Mouse (Mus musculus): ENCODE results near the gene Grhl1. TPM values are rescaled to one million over a fixed set of nuclear protein-coding genes. Genes with fewer than 3 reads are reported as not detected.
"Not testable (repeated sequence)": the region's sequence is repeated elsewhere in the genome, so short reads cannot be mapped to it uniquely, and the experiment has no call there.

The Grhl1 gene
- total and polyA plus RNA-seq, 2 experiments from 2014 or later: 0.55 to 0.88 TPM

GRCm38 (mm10) chr12:24632404-24632803 lies 60.3 kb downstream of the Grhl1 start:
- 69% methylated on average over 4 of the region's 4 CpGs for WGBS
- peaks cover 21% of the 10 kb centered on the region for H3K4me1 ChIP-seq (ENCODE audit: control insufficient read depth, insufficient read depth)
- ATAC-seq (ENCODE audit: insufficient read depth, low read depth) (no peak), DNase-seq (ENCODE audit: low spot score) (no peak)
- H3K27ac ChIP-seq (ENCODE audit: low read depth): no peak overlapping the region
- no peak overlapping the region for H3K9ac ChIP-seq (replicated peaks; ENCODE audit: low read depth, low read length)
- TF ChIP-seq CTCF (IDR thresholded peaks at IDR 0.05; ENCODE audit: low read depth) (no peak), EP300 (IDR thresholded peaks at IDR 0.05; ENCODE audit: low read depth) (no peak)
- H3K36me3 ChIP-seq (replicated peaks; ENCODE audit: control insufficient read depth, insufficient read depth, low read length): no peaks in the 10 kb centered on the region
- H3K27me3 ChIP-seq (ENCODE audit: control insufficient read depth, insufficient read depth, low read length): no peaks in the 10 kb centered on the region
- no peaks in the 10 kb centered on the region for H3K9me3 ChIP-seq (replicated peaks; ENCODE audit: control insufficient read depth, low read length)
- H3K4me2 ChIP-seq (ENCODE audit: low read depth, low read length): no peak overlapping the region
- no peak overlapping the region for H3K4me3 ChIP-seq (ENCODE audit: low read depth, low read length)

GRCm38 (mm10) chr12:24633753-24634191 lies 61.7 kb downstream of the Grhl1 start:
- Histone ChIP-seq H3K9ac (replicated peaks; ENCODE audit: low read depth, low read length) (no peak overlapping the region), H3K4me1 (ENCODE audit: control insufficient read depth, insufficient read depth) (peaks cover 19% of the 10 kb centered on the region), H3K36me3 (replicated peaks; ENCODE audit: control insufficient read depth, insufficient read depth, low read length) (no peaks in the 10 kb centered on the region), H3K4me3 (ENCODE audit: low read depth, low read length) (no peak overlapping the region), H3K9me3 (replicated peaks; ENCODE audit: control insufficient read depth, low read length) (no peaks in the 10 kb centered on the region), H3K27me3 (ENCODE audit: control insufficient read depth, insufficient read depth, low read length) (no peaks in the 10 kb centered on the region), H3K4me2 (ENCODE audit: low read depth, low read length) (no peak overlapping the region), H3K27ac (ENCODE audit: low read depth) (peak overlapping the region; percentile 76)
- ATAC-seq (ENCODE audit: insufficient read depth, low read depth): peak; percentile 32; the same call in 1 of the 2 replicates
- DNase-seq (ENCODE audit: low spot score): peak; percentile 44
- 73% methylated on average over 1 of the region's 1 CpGs for WGBS
- no peak for TF ChIP-seq CTCF (IDR thresholded peaks at IDR 0.05; ENCODE audit: low read depth)
- TF ChIP-seq EP300 (IDR thresholded peaks at IDR 0.05; ENCODE audit: low read depth): no peak

GRCm38 (mm10) chr12:24634212-24634611 lies 62.1 kb downstream of the Grhl1 start:
- no peaks in the 10 kb centered on the region for H3K27me3 ChIP-seq (ENCODE audit: control insufficient read depth, insufficient read depth, low read length)
- H3K36me3 ChIP-seq (replicated peaks; ENCODE audit: control insufficient read depth, insufficient read depth, low read length): no peaks in the 10 kb centered on the region
- TF ChIP-seq CTCF (IDR thresholded peaks at IDR 0.05; ENCODE audit: low read depth): no peak
- TF ChIP-seq EP300 (IDR thresholded peaks at IDR 0.05; ENCODE audit: low read depth): no peak
- no peak overlapping the region for H3K4me2 ChIP-seq (ENCODE audit: low read depth, low read length)
- no peaks in the 10 kb centered on the region for H3K9me3 ChIP-seq (replicated peaks; ENCODE audit: control insufficient read depth, low read length)
- peak overlapping the region; percentile 76 for H3K27ac ChIP-seq (ENCODE audit: low read depth)
- ATAC-seq (ENCODE audit: insufficient read depth, low read depth) (peak; percentile 48; the same call in 1 of the 2 replicates), DNase-seq (ENCODE audit: low spot score) (peak; percentile 49)
- 19% methylated on average over 4 of the region's 4 CpGs for WGBS
- H3K4me3 ChIP-seq (ENCODE audit: low read depth, low read length): no peak overlapping the region
- H3K9ac ChIP-seq (replicated peaks; ENCODE audit: low read depth, low read length): no peak overlapping the region
- peaks cover 19% of the 10 kb centered on the region for H3K4me1 ChIP-seq (ENCODE audit: control insufficient read depth, insufficient read depth)

GRCm38 (mm10) chr12:24634648-24635047 lies 62.6 kb downstream of the Grhl1 start:
- Histone ChIP-seq H3K9me3 (replicated peaks; ENCODE audit: control insufficient read depth, low read length) (no peaks in the 10 kb centered on the region), H3K4me1 (ENCODE audit: control insufficient read depth, insufficient read depth) (peaks cover 19% of the 10 kb centered on the region), H3K4me2 (ENCODE audit: low read depth, low read length) (no peak overlapping the region), H3K36me3 (replicated peaks; ENCODE audit: control insufficient read depth, insufficient read depth, low read length) (no peaks in the 10 kb centered on the region), H3K27ac (ENCODE audit: low read depth) (peak overlapping the region; percentile 76), H3K9ac (replicated peaks; ENCODE audit: low read depth, low read length) (no peak overlapping the region), H3K27me3 (ENCODE audit: control insufficient read depth, insufficient read depth, low read length) (no peaks in the 10 kb centered on the region), H3K4me3 (ENCODE audit: low read depth, low read length) (no peak overlapping the region)
- WGBS: 86% methylated on average over 3 of the region's 3 CpGs
- DNase-seq (ENCODE audit: low spot score): no peak
- TF ChIP-seq CTCF (IDR thresholded peaks at IDR 0.05; ENCODE audit: low read depth): no peak
- no peak for TF ChIP-seq EP300 (IDR thresholded peaks at IDR 0.05; ENCODE audit: low read depth)
- ATAC-seq (ENCODE audit: insufficient read depth, low read depth): no peak

- 94% methylated on average over 10 of the region's 10 CpGs for WGBS
- H3K9me3 ChIP-seq (replicated peaks; ENCODE audit: control insufficient read depth, low read length); H3K27ac ChIP-seq (ENCODE audit: low read depth); H3K36me3 ChIP-seq (replicated peaks; ENCODE audit: control insufficient read depth, insufficient read depth, low read length); H3K9ac ChIP-seq (replicated peaks; ENCODE audit: low read depth, low read length); DNase-seq (ENCODE audit: low spot score); H3K27me3 ChIP-seq (ENCODE audit: control insufficient read depth, insufficient read depth, low read length); H3K4me3 ChIP-seq (ENCODE audit: low read depth, low read length); H3K4me2 ChIP-seq (ENCODE audit: low read depth, low read length); ATAC-seq (ENCODE audit: insufficient read depth, low read depth): not testable (repeated sequence)
- H3K4me1 ChIP-seq (ENCODE audit: control insufficient read depth, insufficient read depth): peaks cover 33% of the 10 kb centered on the region
Observed at GRCm38 (mm10) chr12:24638787-24639186, 66.7 kb downstream of the Grhl1 start.

- DNase-seq (ENCODE audit: low spot score) (peak; percentile 83), ATAC-seq (ENCODE audit: insufficient read depth, low read depth) (peak; percentile 89)
- Histone ChIP-seq H3K9ac (replicated peaks; ENCODE audit: low read depth, low read length) (no peak overlapping the region), H3K4me1 (ENCODE audit: control insufficient read depth, insufficient read depth) (peaks cover 29% of the 10 kb centered on the region), H3K4me3 (ENCODE audit: low read depth, low read length) (no peak overlapping the region), H3K36me3 (replicated peaks; ENCODE audit: control insufficient read depth, insufficient read depth, low read length) (no peaks in the 10 kb centered on the region), H3K9me3 (replicated peaks; ENCODE audit: control insufficient read depth, low read length) (no peaks in the 10 kb centered on the region), H3K27ac (ENCODE audit: low read depth) (peak overlapping the region; percentile 72), H3K27me3 (ENCODE audit: control insufficient read depth, insufficient read depth, low read length) (no peaks in the 10 kb centered on the region), H3K4me2 (ENCODE audit: low read depth, low read length) (no peak overlapping the region)
- TF ChIP-seq CTCF (IDR thresholded peaks at IDR 0.05; ENCODE audit: low read depth) (peak; percentile 1; the same call in 1 of the 2 replicates), EP300 (IDR thresholded peaks at IDR 0.05; ENCODE audit: low read depth) (peak; percentile 98)
- WGBS: 35% methylated on average over 4 of the region's 4 CpGs
Observed at GRCm38 (mm10) chr12:24642370-24642802, 70.3 kb downstream of the Grhl1 start.
